ENCODE assay signal across 8 mouse cellular contexts in the genomic region with DNA sequence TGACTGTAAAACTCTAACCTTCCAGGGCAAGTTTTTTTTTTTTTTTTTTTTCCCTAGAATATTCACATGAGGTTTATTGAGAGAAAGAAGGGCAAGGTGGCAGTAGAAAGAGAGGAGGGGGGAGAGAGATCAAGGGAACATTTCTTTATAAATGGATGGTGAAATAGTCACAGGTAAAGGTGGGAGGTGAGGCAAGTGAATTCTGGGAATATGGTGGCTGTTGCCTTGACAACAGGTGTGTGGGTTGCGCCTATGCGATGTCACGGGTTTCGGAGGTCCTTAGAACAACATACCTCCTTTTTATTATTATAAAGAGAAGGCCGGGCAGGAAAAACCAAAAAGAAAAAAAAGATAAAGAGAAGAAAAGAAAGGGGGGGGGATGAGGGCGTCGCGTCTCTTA. TPM values are rescaled to one million over a fixed set of nuclear protein-coding genes. Genes with fewer than 3 reads are reported as not detected.
DNase-seq lines count a peak whose midpoint lies in the region; ATAC-seq and TF ChIP-seq lines count a peak whose summit lies in the region.

No protein-coding gene starts in this region.

- peak overlapping the region; percentile 29; the same call in 1 of the 2 replicates for H3K27ac ChIP-seq in heart, embryonic 12.5 days (ENCODE audit: poor library complexity, severe bottlenecking)
- H3K27ac ChIP-seq in ES-E14 (ENCODE audit: insufficient read depth, low read depth, low read length, poor library complexity, severe bottlenecking), result peak overlapping the region; percentile 5; the same call in 1 of the 2 replicates
- no peak overlapping the region for H3K27ac ChIP-seq in hindbrain, embryonic 10.5 days
- H3K27ac ChIP-seq in liver, embryonic 14.5 days, result no peak overlapping the region

- H3K36me3 ChIP-seq in heart, embryonic 12.5 days, result no peaks in the 10 kb centered on the region
- no peaks in the 10 kb centered on the region for H3K36me3 ChIP-seq in ES-E14 (ENCODE audit: control insufficient read depth, insufficient read depth, low read length, poor library complexity, severe bottlenecking)
- H3K36me3 ChIP-seq in hindbrain, embryonic 10.5 days, result no peaks in the 10 kb centered on the region
- H3K36me3 ChIP-seq in liver, embryonic 14.5 days (replicated peaks; ENCODE audit: control insufficient read depth, insufficient read depth, low read depth), result no peaks in the 10 kb centered on the region

- DNase-seq in heart, postnatal 10 days, result no peak
- DNase-seq in ES-E14 (ENCODE audit: low read depth, low spot score), result no peak
- DNase-seq in hindbrain, embryonic 10.5 days (ENCODE audit: low spot score), result no peak
- DNase-seq in liver, embryonic 14.5 days (ENCODE audit: low read depth in 3 of 3, low spot score in 3 of 3), result no peak
- DNase-seq in layer of hippocampus, adult 9-11 months, result no peak
- no peak for DNase-seq in urinary bladder, adult 18-20 months (ENCODE audit: low spot score in 2 of 2)

- no peak for TF ChIP-seq EP300 in liver, embryonic 14.5 days (IDR thresholded peaks at IDR 0.05; ENCODE audit: low read depth)

- in situ Hi-C loops in ES-E14 (cut with MboI; ENCODE audit: low sequenced_read_pairs in 2 of 2, unreplicated experiment in 2 of 2), result no loop called here

- H3K4me1 ChIP-seq in heart, embryonic 12.5 days (replicated peaks), result no peaks in the 10 kb centered on the region
- peaks cover 0 to 7% of the 10 kb centered on the region in 2 experiments; a peak in 3 of 4 replicates for H3K4me1 ChIP-seq in ES-E14 (ENCODE audit: control insufficient read depth in 2 of 2, insufficient read depth in 2 of 2, low read length in 2 of 2, poor library complexity in 1 of 2)
- peaks cover 12% of the 10 kb centered on the region for H3K4me1 ChIP-seq in hindbrain, embryonic 10.5 days (replicated peaks)
- H3K4me1 ChIP-seq in liver, embryonic 14.5 days (replicated peaks; ENCODE audit: control insufficient read depth in 2 of 2, insufficient read depth in 2 of 2, low read length in 1 of 2), result peaks cover 0 to 14% of the 10 kb centered on the region in 2 experiments; a peak in 2 of 4 replicates

- H3K27me3 ChIP-seq in heart, embryonic 12.5 days (replicated peaks), result no peaks in the 10 kb centered on the region
- no peaks in the 10 kb centered on the region for H3K27me3 ChIP-seq in hindbrain, embryonic 10.5 days (ENCODE audit: insufficient read depth, poor library complexity, severe bottlenecking)
- H3K27me3 ChIP-seq in liver, embryonic 14.5 days (ENCODE audit: control insufficient read depth, insufficient read depth, low read length), result no peaks in the 10 kb centered on the region

- no peak for TF ChIP-seq CTCF in liver, embryonic 14.5 days (IDR thresholded peaks at IDR 0.05; ENCODE audit: low read depth)

- WGBS in heart, embryonic 12.5 days, result 64% methylated on average over 8 of the region's 8 CpGs
- 52% methylated on average over 8 of the region's 8 CpGs for WGBS in hindbrain, embryonic 10.5 days
- 53% methylated on average over 8 of the region's 8 CpGs for WGBS in liver, embryonic 14.5 days (ENCODE audit: insufficient replicate concordance)

- ATAC-seq in heart, embryonic 12.5 days (ENCODE audit: insufficient number of reproducible peaks, low FRiP score), result no peak
- ATAC-seq in liver, embryonic 14.5 days (ENCODE audit: insufficient read depth), result no peak
- no peak for ATAC-seq in megakaryocyte, adult 5-6 weeks (ENCODE audit: poor library complexity, severe bottlenecking)

- no peak overlapping the region for H3K9ac ChIP-seq in heart, embryonic 12.5 days
- H3K9ac ChIP-seq in ES-E14 (ENCODE audit: insufficient read depth, low read depth, low read length, poor library complexity, severe bottlenecking), result no peak overlapping the region
- H3K9ac ChIP-seq in liver, embryonic 14.5 days (replicated peaks), result no peak overlapping the region

- no peak overlapping the region for H3K4me3 ChIP-seq in heart, embryonic 12.5 days
- peak overlapping the region; percentile 20 to 37; a peak in 2 of 4 replicates for H3K4me3 ChIP-seq in ES-E14 (ENCODE audit: insufficient read depth in 1 of 2, low read depth in 1 of 2, low read length in 2 of 2, poor library complexity in 1 of 2, severe bottlenecking in 1 of 2)
- peak overlapping the region; percentile 41; the same call in 1 of the 2 replicates for H3K4me3 ChIP-seq in hindbrain, embryonic 10.5 days
- H3K4me3 ChIP-seq in liver, embryonic 14.5 days (ENCODE audit: insufficient read depth in 1 of 2, low read depth in 2 of 2, low read length in 2 of 2), result no peak overlapping the region

- intact Hi-C loops in heart, postnatal 10 days (cut with DNase I), result loop anchor here (5.0 kb wide), 1 partner anchor 87 kb away; a partner anchor contains a TSS

- H3K4me2 ChIP-seq in heart, embryonic 12.5 days, result peak overlapping the region; percentile 63
- H3K4me2 ChIP-seq in liver, embryonic 14.5 days (ENCODE audit: low read depth), result peak overlapping the region; percentile 46

- no peaks in the 10 kb centered on the region for H3K9me3 ChIP-seq in heart, embryonic 12.5 days (replicated peaks)
- no peaks in the 10 kb centered on the region for H3K9me3 ChIP-seq in ES-E14 (ENCODE audit: control insufficient read depth, insufficient read depth, low read depth, low read length)
- no peaks in the 10 kb centered on the region for H3K9me3 ChIP-seq in hindbrain, embryonic 10.5 days
- no peaks in the 10 kb centered on the region for H3K9me3 ChIP-seq in liver, embryonic 14.5 days (ENCODE audit: control insufficient read depth, low read length)

TF ChIP-seq in ES-E14, 5 proteins besides CTCF, POLR2A, EP300 and RAD21:
- no peak for TF ChIP-seq ZC3H11A (IDR thresholded peaks at IDR 0.05; ENCODE audit: borderline replicate concordance, low read depth, low read length)
- TF ChIP-seq HCFC1 (IDR thresholded peaks at IDR 0.05; ENCODE audit: borderline replicate concordance, insufficient read depth, low read length), result no peak
- no peak; the same call in 1 of the 2 replicates for TF ChIP-seq ZNF384 (IDR thresholded peaks at IDR 0.05; ENCODE audit: low read depth, low read length)
- no peak for TF ChIP-seq MAFK (IDR thresholded peaks at IDR 0.05; ENCODE audit: insufficient read depth, low read depth, low read length)
- TF ChIP-seq CHD2 (IDR thresholded peaks at IDR 0.05; ENCODE audit: low read depth, low read length), result no peak
TF ChIP-seq in ES-E14: peak in this region for 0.

RNA-seq across cellular contexts. Expression of a gene that starts 41.9 kb away (rescaled TPM):
- 5.8 and 6.0 TPM in 2 replicates for polyA plus RNA-seq in heart, embryonic 12.5 days (2016; fragmentation: Nextera tagmentation; extraction: Ambion mirVana)
- total RNA-seq in heart, postnatal 10 days (2021), result 10 to 100 TPM in 1 of 2 experiments, 1 to 10 TPM in 1; 8.5 to 12.0 TPM
- total RNA-seq in ES-E14 (2012; rRNA removed), result 4.0 and 4.6 TPM in 2 replicates
- 3.3 and 3.8 TPM in 2 replicates for polyA plus RNA-seq in hindbrain, embryonic 10.5 days (2016; fragmentation: Nextera tagmentation; extraction: Ambion mirVana)
- 3.6 and 4.7 TPM in 2 replicates for polyA plus RNA-seq in liver, embryonic 14.5 days (2012; rRNA removed)
- polyA plus RNA-seq in liver, embryonic 14.5 days (2014; fragmentation: Nextera tagmentation; extraction: Ambion mirVana), result 4.7 and 6.1 TPM in 2 replicates
- total RNA-seq in megakaryocyte, adult 5-6 weeks (2015), result 84.4 and 87.7 TPM in 2 replicates
- 128 TPM in 2 replicates for total RNA-seq in megakaryocyte, adult 5-6 weeks (2017)

Comparison
In these comparisons a context has a peak if more than half of its experiments do, and no peak if none do; other contexts are left out.
1. H3K27ac ChIP-seq: peak in heart, embryonic 12.5 days (single experiment) and ES-E14 (single experiment); none in hindbrain, embryonic 10.5 days (single experiment) and liver, embryonic 14.5 days (single experiment).
2. H3K4me3 ChIP-seq: peak in ES-E14 (2 of 2) and hindbrain, embryonic 10.5 days (single experiment); none in heart, embryonic 12.5 days (single experiment) and liver, embryonic 14.5 days (0 of 2).
3. RNA of a gene that starts 41.9 kb away (total RNA-seq): 84.4 to 128 TPM in megakaryocyte, adult 5-6 weeks; 8.5 to 12.0 TPM in heart, postnatal 10 days and 4.0 to 4.6 TPM in ES-E14; every median in the first group is over 4 times any median in the second.